In the genomic region with DNA sequence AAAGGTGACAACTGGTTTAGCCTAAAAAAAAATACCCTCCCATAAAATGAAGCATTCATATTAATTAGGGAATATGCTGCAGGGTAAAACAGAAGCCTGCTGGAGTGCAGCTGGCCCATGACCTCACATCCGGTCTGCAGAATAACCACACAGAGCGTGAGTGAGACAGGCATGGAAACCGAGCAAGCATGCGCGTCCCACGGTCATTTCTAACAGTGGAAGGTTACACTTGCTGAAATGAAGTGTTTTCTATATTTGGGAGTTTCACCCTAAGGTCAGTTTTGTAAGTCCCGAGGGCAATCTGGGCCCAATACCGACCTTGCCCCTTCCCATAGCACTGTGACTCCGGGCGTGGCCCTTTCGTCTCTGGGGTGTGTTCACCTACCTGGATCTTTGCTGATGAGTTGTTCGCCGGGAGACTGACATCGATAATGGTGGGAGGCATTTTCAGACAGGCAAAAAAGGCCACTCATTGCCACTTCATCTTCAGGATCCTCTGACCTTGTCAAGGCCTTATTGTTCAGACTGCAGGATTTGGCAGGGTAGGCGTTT, we compare ENCODE assay signal across 13 mouse cellular contexts.
A peak's percentile ranks its signal among the peaks of the same experiment; 100 is the strongest.
DNase-seq lines count a peak whose midpoint lies in the region; ATAC-seq and TF ChIP-seq lines count a peak whose summit lies in the region.
"Had no signal": no experiment of that assay in that cellular context is flagged by ENCODE, and none has a peak within 500 bp of the region (broad histone marks: within the 10 kb centered on the region; RNA-seq: fewer than 3 reads in every experiment).

No protein-coding gene starts in this region.

- TF ChIP-seq POLR2A in kidney, adult 2 months (IDR thresholded peaks at IDR 0.05; ENCODE audit: low read depth, low read length) = no peak

- H3K9ac ChIP-seq in forebrain, embryonic 15.5 days (replicated peaks) = no peak overlapping the region
- H3K9ac ChIP-seq in kidney, embryonic 16.5 days (replicated peaks; ENCODE audit: low read length) = no peak overlapping the region
- H3K9ac ChIP-seq in intestine, embryonic 15.5 days = no peak overlapping the region
- H3K9ac ChIP-seq: limb, embryonic 15.5 days had no signal

- peak overlapping the region; percentile 21 for H3K4me2 ChIP-seq in forebrain, embryonic 15.5 days (replicated peaks)
- H3K4me2 ChIP-seq in kidney, embryonic 16.5 days (replicated peaks; ENCODE audit: low read depth, low read length) = no peak overlapping the region
- no peak overlapping the region; the same call in 1 of the 2 replicates for H3K4me2 ChIP-seq in intestine, embryonic 15.5 days (replicated peaks)
- H3K4me2 ChIP-seq: limb, embryonic 15.5 days had no signal

- 69% methylated on average over 15 of the region's 15 CpGs for WGBS in forebrain, embryonic 15.5 days
- 91% methylated on average over 15 of the region's 15 CpGs for WGBS in forebrain, embryonic 10.5 days
- 57% methylated on average over 15 of the region's 15 CpGs for WGBS in kidney, adult 2 months
- 65% methylated on average over 15 of the region's 15 CpGs for WGBS in kidney, embryonic 16.5 days
- 77% methylated on average over 15 of the region's 15 CpGs for WGBS in intestine, embryonic 15.5 days

- no peaks in the 10 kb centered on the region for H3K27me3 ChIP-seq in forebrain, embryonic 15.5 days
- no peaks in the 10 kb centered on the region for H3K27me3 ChIP-seq in forebrain, embryonic 10.5 days (ENCODE audit: poor library complexity, severe bottlenecking)
- H3K27me3 ChIP-seq in kidney, adult 2 months (replicated peaks; ENCODE audit: control insufficient read depth, insufficient read depth, low read length) = no peaks in the 10 kb centered on the region
- H3K27me3 ChIP-seq in kidney, embryonic 16.5 days (ENCODE audit: insufficient read depth, low read length) = no peaks in the 10 kb centered on the region
- H3K27me3 ChIP-seq in intestine, embryonic 15.5 days (replicated peaks) = no peaks in the 10 kb centered on the region
- H3K27me3 ChIP-seq: limb, embryonic 15.5 days had no signal

- no peak for TF ChIP-seq CTCF in kidney, adult 2 months (conservative IDR thresholded peaks at IDR 0.05; ENCODE audit: insufficient read depth, insufficient read length, low read depth, low read length)

- H3K36me3 ChIP-seq in forebrain, embryonic 15.5 days = no peaks in the 10 kb centered on the region
- H3K36me3 ChIP-seq in forebrain, embryonic 10.5 days (replicated peaks) = no peaks in the 10 kb centered on the region
- no peaks in the 10 kb centered on the region for H3K36me3 ChIP-seq in kidney, adult 2 months (ENCODE audit: control insufficient read depth, insufficient read depth, low read length)
- no peaks in the 10 kb centered on the region for H3K36me3 ChIP-seq in kidney, embryonic 16.5 days (ENCODE audit: insufficient read depth, low read length)
- no peaks in the 10 kb centered on the region for H3K36me3 ChIP-seq in intestine, embryonic 15.5 days
- H3K36me3 ChIP-seq: G1E; limb, embryonic 15.5 days had no signal

- H3K4me1 ChIP-seq in forebrain, embryonic 15.5 days = peaks cover 12% of the 10 kb centered on the region
- peaks cover 3% of the 10 kb centered on the region; the same call in 1 of the 2 replicates for H3K4me1 ChIP-seq in forebrain, embryonic 10.5 days
- H3K4me1 ChIP-seq in kidney, adult 2 months (ENCODE audit: control insufficient read depth, insufficient read depth, low read length) = no peaks in the 10 kb centered on the region
- H3K4me1 ChIP-seq in kidney, embryonic 16.5 days (ENCODE audit: insufficient read depth, low read length) = no peaks in the 10 kb centered on the region
- no peaks in the 10 kb centered on the region for H3K4me1 ChIP-seq in intestine, embryonic 15.5 days (replicated peaks)
- H3K4me1 ChIP-seq: limb, embryonic 15.5 days had no signal

- no peaks in the 10 kb centered on the region for H3K9me3 ChIP-seq in forebrain, embryonic 15.5 days
- H3K9me3 ChIP-seq in forebrain, embryonic 10.5 days = no peaks in the 10 kb centered on the region
- no peaks in the 10 kb centered on the region for H3K9me3 ChIP-seq in kidney, embryonic 16.5 days (ENCODE audit: low read length)
- no peaks in the 10 kb centered on the region for H3K9me3 ChIP-seq in intestine, embryonic 15.5 days

- H3K27ac ChIP-seq in forebrain, embryonic 15.5 days (replicated peaks) = 0 out of 2 replicates have a peak overlapping the region, but pooled peaks have one; percentile 11
- no peak overlapping the region for H3K27ac ChIP-seq in forebrain, embryonic 10.5 days
- no peak overlapping the region for H3K27ac ChIP-seq in kidney, adult 2 months (ENCODE audit: insufficient read depth, low read depth, low read length)
- H3K27ac ChIP-seq in kidney, embryonic 16.5 days (ENCODE audit: low read length) = no peak overlapping the region
- H3K27ac ChIP-seq in intestine, embryonic 15.5 days = no peak overlapping the region
- H3K27ac ChIP-seq: limb, embryonic 15.5 days; macrophage had no signal

- DNase-seq in forebrain, embryonic 10.5 days (ENCODE audit: extremely low spot score, low spot score) = no peak
- peak; percentile 40 for DNase-seq in kidney, adult 2 months
- peak; percentile 9 for DNase-seq in R1 (ENCODE audit: low read depth, low spot score)
- peak; percentile 21 for DNase-seq in kidney, adult 9 months
- DNase-seq: cerebellum, adult 11-12 months; lung, adult 18-20 months had no signal

- ATAC-seq in forebrain, embryonic 15.5 days (replicated peaks) = no peak
- ATAC-seq in kidney, embryonic 16.5 days (ENCODE audit: low FRiP score, low TSS enrichment) = no peak
- no peak for ATAC-seq in intestine, embryonic 15.5 days

- H3K4me3 ChIP-seq in forebrain, embryonic 15.5 days = no peak overlapping the region
- H3K4me3 ChIP-seq in forebrain, embryonic 10.5 days = no peak overlapping the region
- no peak overlapping the region for H3K4me3 ChIP-seq in kidney, adult 2 months (ENCODE audit: insufficient read depth, low read depth, low read length)
- H3K4me3 ChIP-seq in kidney, embryonic 16.5 days (ENCODE audit: low read length) = no peak overlapping the region
- no peak overlapping the region for H3K4me3 ChIP-seq in intestine, embryonic 15.5 days (replicated peaks)
- H3K4me3 ChIP-seq: erythroblast, embryonic 14.5 days; limb, embryonic 15.5 days had no signal
